Comparison of ENCODE assay signal across 22 mouse cellular contexts in genomic region chr14:8114756-8115155, GRCm38 (mm10).
"Had no signal": no experiment of that assay in that cellular context is flagged by ENCODE, and none has a peak within 500 bp of the region (broad histone marks: within the 10 kb centered on the region; RNA-seq: fewer than 3 reads in every experiment).

No protein-coding gene starts in this region.

- H3K36me3 ChIP-seq: lung, embryonic 15.5 days; midbrain, embryonic 10.5 days; midbrain, embryonic 13.5 days; neural tube, embryonic 13.5 days had no signal

- H3K4me1 ChIP-seq: lung, embryonic 15.5 days; midbrain, embryonic 10.5 days; midbrain, embryonic 13.5 days; neural tube, embryonic 13.5 days had no signal

- H3K27me3 ChIP-seq: lung, embryonic 15.5 days; megakaryocyte, embryonic 14.5 days; midbrain, embryonic 13.5 days; neural tube, embryonic 13.5 days had no signal

- ATAC-seq: midbrain, embryonic 13.5 days; midbrain, embryonic 16.5 days had no signal

- H3K4me3 ChIP-seq: left cerebral cortex, adult 2 months; lung, embryonic 15.5 days; megakaryocyte, embryonic 14.5 days; midbrain, embryonic 10.5 days; midbrain, embryonic 13.5 days; myocyte; neural tube, embryonic 13.5 days had no signal

- H3K4me2 ChIP-seq: liver, embryonic 11.5 days; lung, embryonic 15.5 days; midbrain, embryonic 13.5 days; neural tube, embryonic 13.5 days had no signal

- H3K9me3 ChIP-seq: lung, embryonic 15.5 days; megakaryocyte, embryonic 14.5 days; midbrain, embryonic 10.5 days; midbrain, embryonic 13.5 days; neural tube, embryonic 13.5 days had no signal

- H3K27ac ChIP-seq: kidney, postnatal 0 days; left cerebral cortex, adult 2 months; liver, embryonic 14.5 days; lung, embryonic 15.5 days; midbrain, embryonic 10.5 days; midbrain, embryonic 13.5 days; neural tube, embryonic 13.5 days; stomach, postnatal 0 days had no signal

- H3K9ac ChIP-seq: liver, embryonic 14.5 days; lung, embryonic 15.5 days; midbrain, embryonic 13.5 days; neural tube, embryonic 13.5 days had no signal

- DNase-seq: kidney, adult 11 months; kidney, adult 8-10 months; kidney, postnatal 25 days; layer of hippocampus, postnatal 36 days; lung, adult 18-20 months; lung, postnatal 10 days; lung, postnatal 36 days; thymus, adult 2 months; thymus, postnatal 14 days; thymus, postnatal 4 days had no signal
